Mouse (Mus musculus): Measurements from ENCODE around the gene Wipf1. TPM values are rescaled to one million over a fixed set of nuclear protein-coding genes. Genes with fewer than 3 reads are reported as not detected.

Gene Wipf1
- polyA plus RNA-seq, 2 experiments from 2014 or later = 70.1 to 72.4 TPM

DNA sequence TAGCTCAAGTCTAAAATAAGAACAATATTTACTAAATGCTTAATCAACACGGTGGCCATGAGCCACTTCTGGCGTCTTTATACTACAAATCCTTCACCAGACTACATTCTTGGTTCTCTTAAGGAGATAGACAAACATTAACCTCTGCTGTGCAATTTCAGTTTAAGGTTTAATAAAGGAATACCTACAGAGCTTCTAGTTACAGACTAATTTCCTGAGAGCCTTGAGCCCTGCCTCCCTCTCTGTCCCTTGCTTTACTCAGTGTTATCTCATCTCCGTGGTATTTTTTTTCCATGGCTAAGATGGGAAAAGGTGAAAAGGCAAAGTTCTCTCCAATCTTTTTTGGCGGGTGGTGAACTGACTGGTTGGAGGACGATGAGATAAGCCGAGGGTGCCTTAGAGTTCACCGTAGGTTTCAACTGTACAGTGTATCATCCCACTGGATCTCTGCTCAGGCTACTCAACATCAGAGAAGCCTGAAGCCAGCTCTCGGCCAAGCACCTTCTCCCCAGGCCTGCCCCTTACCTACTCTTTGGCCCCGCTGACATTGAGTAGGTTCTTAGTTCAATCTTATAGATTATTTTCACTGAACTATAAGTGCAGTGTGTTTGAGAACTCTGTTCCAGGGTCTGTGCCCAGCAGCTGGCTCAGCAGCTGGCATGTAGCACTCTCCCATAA is 149.1 kb downstream of the Wipf1 start:
- ATAC-seq = no peak

DNA sequence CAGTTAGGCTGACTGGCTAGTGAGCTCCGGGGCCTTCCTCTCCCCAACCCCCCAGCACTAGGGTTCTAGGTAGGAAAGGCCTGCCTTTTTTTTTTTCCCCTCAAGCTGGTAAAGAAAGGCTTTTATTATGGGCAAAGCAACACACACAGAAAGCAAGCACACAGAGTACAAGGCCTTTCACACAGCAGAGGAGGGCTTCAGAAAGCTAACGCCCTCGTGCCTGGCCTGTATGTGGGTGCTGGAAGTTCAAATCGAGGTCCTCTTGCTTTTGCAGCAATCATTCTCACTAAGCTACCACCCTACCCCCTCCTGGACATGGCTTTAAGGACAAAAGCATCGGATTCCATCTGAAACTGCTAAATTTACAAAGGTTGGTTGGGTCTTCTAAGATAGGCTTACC is 149.9 kb downstream of the Wipf1 start:
- ATAC-seq = no peak

Other genes starting within 250 kb of the Wipf1 start
- gene Scrn3, start 217.1 kb downstream of the Wipf1 start, polyA plus RNA-seq (2017; shearing (Covaris generic)) = 1 to 10 TPM; 5.9 to 7.6 TPM
- gene Cir1, start 217.0 kb downstream of the Wipf1 start, polyA plus RNA-seq (2017; shearing (Covaris generic)) = 10 to 100 TPM; 14.5 to 29.3 TPM
- gene Gpr155, start 143.2 kb downstream of the Wipf1 start, polyA plus RNA-seq (2017; shearing (Covaris generic)) = 10 to 100 TPM; 15.1 to 19.5 TPM
- gene Chrna1, start 50.6 kb upstream of the Wipf1 start, polyA plus RNA-seq (2017; shearing (Covaris generic)) = not detected
- not detected for gene Chn1, start 245.6 kb upstream of the Wipf1 start, polyA plus RNA-seq (2017; shearing (Covaris generic))